Mouse (Mus musculus) limb, embryonic 12.5 days (tissue): ENCODE data around the gene Fkbp10. TPM values are rescaled to one million over a fixed set of nuclear protein-coding genes. Genes with fewer than 3 reads are reported as not detected.

Experiments
- ATAC-seq: fragments of 200-750 bp; cut with Nextera tagmentation; 2 replicates; pipeline ENCODE4 v1.8.0; 2017; ENCODE audit warnings: low read depth, moderate TSS enrichment; ENCODE audit not compliant: insufficient number of reproducible peaks, insufficient read depth, low FRiP score, low TSS enrichment
- H3K27ac ChIP-seq: fragments of 300-500 bp; sonication (generic); 2 replicates; pipeline ENCODE4 v1.5.1; 2016; ENCODE audit warnings: mild to moderate bottlenecking, moderate library complexity
- H3K27me3 ChIP-seq: fragments of 300-500 bp; sonication (generic); 2 replicates; pipeline ENCODE4 v1.6.1; 2016; ENCODE audit warnings: mild to moderate bottlenecking, moderate library complexity
- H3K36me3 ChIP-seq: fragments of 300-500 bp; sonication (generic); 2 replicates; pipeline ENCODE4 v1.6.1; 2016; ENCODE audit warnings: mild to moderate bottlenecking, moderate library complexity
- H3K4me1 ChIP-seq: fragments of 300-500 bp; sonication (generic); replicated peaks from 2 replicates; pipeline ENCODE4 v1.6.1; 2016
- H3K4me2 ChIP-seq: fragments of 300-500 bp; sonication (generic); 2 replicates; pipeline ENCODE4 v1.6.1; 2016; ENCODE audit warnings: mild to moderate bottlenecking, moderate library complexity
- H3K4me3 ChIP-seq: fragments of 300-500 bp; sonication (generic); replicated peaks from 2 replicates; pipeline ENCODE4 v1.5.1; 2016; ENCODE audit warnings: mild to moderate bottlenecking
- H3K9ac ChIP-seq: fragments of 300-500 bp; sonication (generic); replicated peaks from 2 replicates; pipeline ENCODE4 v1.6.1; 2016; ENCODE audit warnings: mild to moderate bottlenecking, moderate library complexity
- H3K9me3 ChIP-seq: fragments of 300-500 bp; sonication (generic); 2 replicates; pipeline ENCODE4 v1.6.1; 2016; ENCODE audit warnings: mild to moderate bottlenecking, moderate library complexity
- WGBS: fragments of 180-500 bp; shearing (Covaris S2); methylation state at CpG from one replicate; pipeline ENCODE4 v1.1.7; 2016; 5-methylcytosine and 5-hydroxymethylcytosine counted together
- microRNA-seq: library from miRNA; unstranded; fragments of <30 nt; microRNA quantifications from one replicate; pipeline ENCODE4, GENCODE M21; 2017
- polyA plus RNA-seq: library from polyadenylated mRNA; unstranded; fragments of >200 nt; fragmentation: Nextera tagmentation; extraction: Ambion mirVana; gene quantifications from 2 replicates; pipeline ENCODE4 v1.2.1, GENCODE M21; 2016

Gene Fkbp10
- polyA plus RNA-seq, 1 experiment from 2014 or later = 101 TPM

GRCm38 (mm10) chr11:100472935-100473295 lies 57.4 kb downstream of the Fkbp10 start:
- WGBS = 31% methylated on average over 5 of the region's 5 CpGs
- no peak overlapping the region for H3K27ac ChIP-seq
- H3K4me2 ChIP-seq = peak overlapping the region; percentile 90; the same call in 1 of the 2 replicates
- ATAC-seq = 0 out of 2 replicates have a peak, but pooled peaks have one; percentile 6
- H3K4me3 ChIP-seq = peak overlapping the region; percentile 93
- H3K9ac ChIP-seq = no peak overlapping the region
- no peaks in the 10 kb centered on the region for H3K9me3 ChIP-seq
- no peaks in the 10 kb centered on the region for H3K27me3 ChIP-seq
- H3K4me1 ChIP-seq = peaks cover 20% of the 10 kb centered on the region
- peaks cover 22% of the 10 kb centered on the region for H3K36me3 ChIP-seq

Small RNA genes lying within 50 kb of the gene (microRNA-seq; reads per million reads assigned to microRNA genes)
- not detected for gene Gm27374

Other genes starting within 250 kb of the Fkbp10 start
- gene Krt9, start 222.5 kb upstream of the Fkbp10 start, polyA plus RNA-seq = not detected in 2 replicates
- 144 and 160 TPM in 2 replicates for gene Krt14, start 208.1 kb upstream of the Fkbp10 start, polyA plus RNA-seq
- not detected in 2 replicates for gene Krt16, start 166.8 kb upstream of the Fkbp10 start, polyA plus RNA-seq
- gene Krt17, start 154.7 kb upstream of the Fkbp10 start, polyA plus RNA-seq = 41.6 and 47.9 TPM in 2 replicates
- not detected in 2 replicates for gene Krt42, start 145.8 kb upstream of the Fkbp10 start, polyA plus RNA-seq
- gene Eif1, start 95.8 kb upstream of the Fkbp10 start, polyA plus RNA-seq = 1,407 and 1,429 TPM in 2 replicates
- gene Gast, start 81.3 kb upstream of the Fkbp10 start, polyA plus RNA-seq = not detected in 2 replicates
- gene Hap1, start 59.6 kb upstream of the Fkbp10 start, polyA plus RNA-seq = 1.5 and 2.1 TPM in 2 replicates
- gene Jup, start 17.9 kb upstream of the Fkbp10 start, polyA plus RNA-seq = 44.1 and 49.3 TPM in 2 replicates
- gene P3h4, start 861 bp upstream of the Fkbp10 start, polyA plus RNA-seq = 54.3 and 58.3 TPM in 2 replicates
- gene Nt5c3b, start 26.1 kb downstream of the Fkbp10 start, polyA plus RNA-seq = 173 and 183 TPM in 2 replicates
- gene Klhl10, start 26.2 kb downstream of the Fkbp10 start, polyA plus RNA-seq = 1.0 and 1.1 TPM in 2 replicates
- gene Klhl11, start 57.0 kb downstream of the Fkbp10 start, polyA plus RNA-seq = 14.1 and 15.4 TPM in 2 replicates
- 186 and 196 TPM in 2 replicates for gene Acly, start 112.3 kb downstream of the Fkbp10 start, polyA plus RNA-seq
- gene Ttc25, start 129.9 kb downstream of the Fkbp10 start, polyA plus RNA-seq = 1.2 and 1.4 TPM in 2 replicates
- gene Cnp, start 159.2 kb downstream of the Fkbp10 start, polyA plus RNA-seq = 32.3 and 34.5 TPM in 2 replicates
- gene Nkiras2, start 203.5 kb downstream of the Fkbp10 start, polyA plus RNA-seq = 79.9 and 80.4 TPM in 2 replicates
- 282 and 288 TPM in 2 replicates for gene Dnajc7, start 204.5 kb downstream of the Fkbp10 start, polyA plus RNA-seq